Mouse (Mus musculus): Measurements from ENCODE around the gene Arhgap36.

DNA sequence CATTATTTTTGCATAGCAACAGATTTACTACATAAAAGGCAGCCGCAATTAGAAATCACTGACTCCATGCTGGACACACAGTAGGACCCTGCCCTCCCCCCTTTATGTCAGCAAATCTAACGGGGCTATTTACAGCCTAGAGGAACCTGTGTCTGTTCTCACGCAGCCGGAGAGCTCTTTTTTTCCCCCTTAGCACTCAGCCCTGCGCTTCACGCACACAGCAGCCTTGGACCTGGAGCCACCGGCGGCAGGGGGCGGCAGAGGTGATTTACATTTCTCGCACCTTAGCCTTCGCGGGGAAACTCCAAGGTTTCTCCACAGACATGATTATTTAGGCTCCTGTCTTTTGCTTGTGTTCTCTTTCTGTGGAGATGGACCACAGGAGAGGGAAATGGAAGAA lies 17.1 kb downstream of the Arhgap36 start:
- TF ChIP-seq POLR2A (IDR thresholded peaks at IDR 0.05; ENCODE audit: control insufficient read depth, low read depth, low read length): no peak
- no peak for TF ChIP-seq CTCF (IDR thresholded peaks at IDR 0.05; ENCODE audit: control insufficient read depth, insufficient read depth, insufficient replicate concordance, low read depth, low read length)

All from testis, adult 2 months (tissue).